Mouse (Mus musculus): ENCODE measurements around the gene BC028528.
"Not testable (repeated sequence)": the region's sequence is repeated elsewhere in the genome, so short reads cannot be mapped to it uniquely, and the experiment has no call there.

Gene BC028528

GRCm38 (mm10) chr3:95879063-95879462 lies 12.7 kb downstream of the BC028528 start:
- no peak for DNase-seq (ENCODE audit: low read depth, low spot score)

- no peak for DNase-seq (ENCODE audit: low read depth, low spot score)
These were observed 19.8 kb downstream of the BC028528 start for GRCm38 (mm10) chr3:95872048-95872447.

GRCm38 (mm10) chr3:95871392-95871867 lies 20.4 kb downstream of the BC028528 start, which contains the start of gene Mrps21:
TSS of gene Mrps21 (minus strand) at chr3:95871519.
- DNase-seq (ENCODE audit: low read depth, low spot score) = peak; percentile 73

- no peak for DNase-seq (ENCODE audit: low read depth, low spot score)
These were observed 20.8 kb downstream of the BC028528 start for GRCm38 (mm10) chr3:95870976-95871375.

- DNase-seq (ENCODE audit: low read depth, low spot score) = no peak
These were observed 24.4 kb downstream of the BC028528 start for GRCm38 (mm10) chr3:95867408-95867807.

GRCm38 (mm10) chr3:95866071-95866470 lies 25.7 kb downstream of the BC028528 start:
- no peak for DNase-seq (ENCODE audit: low read depth, low spot score)

- no peak for DNase-seq (ENCODE audit: low read depth, low spot score)
These were observed 26.2 kb downstream of the BC028528 start for GRCm38 (mm10) chr3:95865571-95865970.

- no peak for DNase-seq (ENCODE audit: low read depth, low spot score)
These were observed 26.8 kb downstream of the BC028528 start for GRCm38 (mm10) chr3:95865050-95865449.

- DNase-seq (ENCODE audit: low read depth, low spot score) = no peak
These were observed 28.2 kb downstream of the BC028528 start for GRCm38 (mm10) chr3:95863578-95863977.

- no peak for DNase-seq (ENCODE audit: low read depth, low spot score)
These were observed 30.0 kb downstream of the BC028528 start for GRCm38 (mm10) chr3:95861796-95862195.

GRCm38 (mm10) chr3:95861216-95861615 lies 30.6 kb downstream of the BC028528 start:
- DNase-seq (ENCODE audit: low read depth, low spot score) = no peak

GRCm38 (mm10) chr3:95860323-95860722 lies 31.5 kb downstream of the BC028528 start:
- DNase-seq (ENCODE audit: low read depth, low spot score) = no peak

- DNase-seq (ENCODE audit: low read depth, low spot score) = not testable (repeated sequence)
These were observed 33.5 kb downstream of the BC028528 start for GRCm38 (mm10) chr3:95858278-95858677.

GRCm38 (mm10) chr3:95857050-95857449 lies 34.8 kb downstream of the BC028528 start:
- DNase-seq (ENCODE audit: low read depth, low spot score) = not testable (repeated sequence)

GRCm38 (mm10) chr3:95856115-95856514 lies 35.7 kb downstream of the BC028528 start:
- DNase-seq (ENCODE audit: low read depth, low spot score) = no peak

- peak; percentile 87 for DNase-seq (ENCODE audit: low read depth, low spot score)
These were observed 36.2 kb downstream of the BC028528 start, which contains the start of gene Prpf3 for GRCm38 (mm10) chr3:95855502-95856089. TSS of gene Prpf3 (minus strand) at chr3:95855885.

GRCm38 (mm10) chr3:95851317-95851716 lies 40.5 kb downstream of the BC028528 start:
- DNase-seq (ENCODE audit: low read depth, low spot score) = no peak

- no peak for DNase-seq (ENCODE audit: low read depth, low spot score)
These were observed 41.2 kb downstream of the BC028528 start for GRCm38 (mm10) chr3:95850611-95851010.

GRCm38 (mm10) chr3:95842503-95843214 lies 49.1 kb downstream of the BC028528 start:
- no peak for DNase-seq (ENCODE audit: low read depth, low spot score)

GRCm38 (mm10) chr3:95839250-95839649 lies 52.6 kb downstream of the BC028528 start:
- DNase-seq (ENCODE audit: low read depth, low spot score) = no peak

Data from embryo, embryonic 11.5 days (tissue).